Mouse (Mus musculus) brain, embryonic 14.5 days (tissue): Measurements from ENCODE around the gene Lactbl1. TPM values are rescaled to one million over a fixed set of nuclear protein-coding genes. Genes with fewer than 3 reads are reported as not detected.

ENCODE experiments used
- DNase-seq: peaks from one replicate; pipeline ENCODE4 v3.0.0-alpha.2; 2011; ENCODE audit warnings: low read depth
- CTCF ChIP-seq: fragments of 200-500 bp; IDR thresholded peaks from 2 replicates; pipeline ENCODE4 v1.5.1; 2012; ENCODE audit warnings: inconsistent platforms, mild to moderate bottlenecking, moderate library complexity, borderline replicate concordance; ENCODE audit not compliant: insufficient read depth, insufficient read length; ENCODE audit errors: extremely low read depth
- POLR2A ChIP-seq: fragments of 200-500 bp; IDR thresholded peaks from 2 replicates; pipeline ENCODE4 v1.6.1; 2012; ENCODE audit warnings: mild to moderate bottlenecking, inconsistent platforms, borderline replicate concordance; ENCODE audit not compliant: poor library complexity, insufficient read depth, insufficient read length, severe bottlenecking; ENCODE audit errors: extremely low read depth
- polyA plus RNA-seq: library from polyadenylated mRNA; depleted of rRNA; stranded (reverse); fragments of >200 nt; gene quantifications from 2 replicates; pipeline ENCODE4 v1.2.3, GENCODE M21; 2012

Gene Lactbl1
- polyA plus RNA-seq, 1 experiment, result 0.08 TPM

DNA sequence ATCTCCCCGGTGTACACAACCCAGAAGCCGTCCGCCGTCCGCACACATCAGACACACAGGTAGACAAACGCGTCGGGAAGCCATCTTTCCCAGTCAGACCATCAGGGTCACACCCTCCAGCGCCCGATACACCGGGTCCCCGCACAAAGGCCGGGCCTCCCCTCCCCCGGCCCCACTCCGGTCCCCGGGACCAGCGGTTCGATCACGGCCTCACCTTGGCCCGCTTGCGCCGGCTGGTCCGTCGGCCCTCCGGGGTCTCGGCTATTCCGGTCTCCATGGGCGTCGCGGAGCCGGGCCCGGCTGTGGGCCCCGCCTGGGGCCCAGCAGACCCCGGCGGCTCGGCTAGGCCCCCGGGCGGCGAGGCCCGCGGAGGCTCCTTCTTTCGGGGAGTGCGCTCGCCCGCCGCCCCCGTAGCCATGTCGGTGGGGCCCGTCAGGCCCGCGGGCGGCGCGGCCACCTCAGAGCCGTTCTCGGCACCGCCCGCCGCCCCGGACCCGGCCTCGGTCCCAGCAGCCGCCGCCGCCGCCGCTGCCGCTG, 20.3 kb upstream of the Lactbl1 start:
- peak; percentile 64 for DNase-seq
- TF ChIP-seq CTCF (no peak), POLR2A (0 out of 2 replicates have a peak, but pooled peaks have one; percentile 9)

DNA sequence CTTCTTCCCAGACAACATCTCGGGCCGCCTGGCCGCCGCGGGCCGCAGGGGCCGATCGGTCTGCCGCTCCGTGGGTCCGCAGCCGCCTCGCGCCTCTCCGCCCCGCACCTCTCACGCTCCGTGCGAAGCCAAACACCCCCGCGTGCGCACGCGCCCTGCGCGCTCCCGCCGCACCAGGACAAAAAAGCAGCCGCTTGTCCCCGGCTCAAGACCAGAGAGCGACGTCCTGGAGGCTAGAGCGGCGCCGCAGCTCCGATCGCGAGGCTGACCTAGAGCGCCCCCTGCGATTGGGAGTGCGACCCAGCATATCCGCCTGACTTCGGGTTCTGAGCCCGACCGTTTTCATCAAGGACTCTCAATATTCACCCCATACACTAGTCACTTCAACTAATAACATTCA, 19.9 kb upstream of the Lactbl1 start, which contains the start of gene Kdm1a:
Kdm1a (minus strand) TSS at position 156 of the 400 bp plus-strand sequence.
- TF ChIP-seq POLR2A (peak; percentile 98), CTCF (peak; percentile 96)
- peak; percentile 99 for DNase-seq

DNA sequence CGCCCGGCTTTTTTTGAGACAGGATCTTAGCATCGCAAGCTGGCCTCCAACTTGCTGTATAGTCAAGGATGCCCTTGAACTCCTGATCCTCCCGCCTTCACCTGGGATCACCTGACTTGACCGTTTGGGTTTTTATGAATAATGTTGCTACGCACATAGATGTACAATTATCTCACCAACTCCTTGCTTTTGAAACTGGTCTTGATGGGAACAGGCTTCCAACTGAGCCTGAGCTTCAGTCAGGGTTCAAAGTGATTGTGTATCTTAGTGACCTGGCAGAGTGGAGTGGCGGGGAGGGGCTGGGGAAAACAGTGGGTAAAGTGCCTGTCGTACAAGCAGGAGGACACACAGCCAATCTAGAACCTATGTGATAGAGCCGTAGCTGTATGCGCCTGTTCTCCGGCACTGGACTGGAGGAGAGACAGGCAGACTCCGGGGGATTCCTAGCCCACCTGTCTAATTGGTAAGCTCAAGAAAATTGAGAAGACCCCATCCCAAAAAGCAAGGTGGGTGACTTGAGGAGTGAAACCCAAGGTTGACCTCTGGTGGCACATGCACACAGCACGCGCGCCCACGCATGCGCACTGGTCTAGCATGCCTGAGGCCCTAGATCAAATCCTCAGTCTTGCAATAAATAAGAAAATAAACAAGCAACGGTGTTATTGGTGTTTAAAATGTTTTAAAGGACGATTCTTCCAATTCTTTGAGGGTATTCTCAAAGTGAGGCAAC, 16.5 kb upstream of the Lactbl1 start:
- TF ChIP-seq POLR2A, result no peak
- TF ChIP-seq CTCF, result no peak
- no peak for DNase-seq

DNA sequence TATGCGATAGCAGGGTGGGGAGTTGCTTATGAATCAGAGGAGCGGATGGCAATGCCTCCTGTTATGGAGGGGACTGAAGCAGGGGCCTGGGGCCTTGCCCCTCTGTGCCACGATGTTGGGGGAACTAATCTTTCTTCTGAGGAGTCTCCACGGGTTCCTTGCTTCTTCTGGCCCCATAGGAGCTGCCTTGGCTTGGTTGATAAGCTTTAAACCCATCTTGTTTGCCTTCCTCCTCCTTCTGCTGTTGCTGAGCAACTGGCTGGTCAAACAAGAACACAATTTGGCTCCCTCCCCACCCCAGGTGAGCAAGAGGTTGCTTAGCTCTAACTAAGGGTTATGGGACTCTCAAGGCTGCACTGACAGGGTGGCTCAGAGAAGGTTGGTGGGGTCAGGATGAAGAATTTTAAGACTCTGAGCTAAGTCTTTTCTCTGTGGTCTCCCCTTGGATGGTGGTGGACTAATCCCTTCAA, 12.0 kb upstream of the Lactbl1 start, which contains the start of gene Tex46:
Tex46 (plus strand) TSS at position 51 of the 470 bp plus-strand sequence.
- no peak for DNase-seq
- TF ChIP-seq POLR2A (no peak), CTCF (no peak)

DNA sequence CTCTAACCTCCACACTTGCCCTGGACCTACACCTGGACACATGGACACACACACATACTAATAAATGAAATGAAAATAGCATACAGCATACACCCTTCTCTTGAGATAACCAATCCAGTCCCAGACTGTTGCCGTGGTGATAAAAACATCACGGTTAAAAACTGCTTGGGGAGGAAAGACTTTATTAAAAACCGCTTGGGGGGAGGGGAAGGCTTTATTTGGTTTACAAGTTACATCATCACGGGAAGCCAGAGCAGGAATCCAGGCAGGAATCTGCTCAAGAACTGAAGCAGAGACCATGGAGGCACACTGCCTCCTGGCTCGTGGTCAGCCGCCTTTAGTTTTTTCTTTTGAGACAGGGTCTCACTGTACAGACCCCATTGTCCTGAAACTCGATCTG, 8.8 kb upstream of the Lactbl1 start:
- TF ChIP-seq CTCF (no peak), POLR2A (no peak)
- no peak for DNase-seq

DNA sequence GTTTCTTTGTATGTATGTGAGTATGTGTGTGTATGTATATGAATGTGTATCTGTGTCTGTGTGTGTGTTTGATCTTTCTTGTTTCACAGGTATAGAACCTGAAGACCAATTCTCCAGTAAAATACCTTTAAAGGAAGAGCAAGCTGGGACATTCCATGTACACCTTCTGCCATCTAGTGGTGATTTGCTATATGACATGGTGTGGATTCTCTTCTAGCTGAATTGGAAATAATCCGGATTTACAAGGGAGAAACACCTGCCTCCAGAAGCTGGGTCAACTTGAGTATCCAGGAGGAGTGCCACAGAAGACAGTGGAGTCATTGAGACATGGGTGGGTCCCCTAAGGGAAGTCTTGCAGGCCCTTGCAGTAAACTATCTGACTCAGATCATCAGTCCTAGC, 1.1 kb upstream of the Lactbl1 start:
- peak; percentile 85 for DNase-seq
- TF ChIP-seq CTCF (peak; percentile 60), POLR2A (no peak)

DNA sequence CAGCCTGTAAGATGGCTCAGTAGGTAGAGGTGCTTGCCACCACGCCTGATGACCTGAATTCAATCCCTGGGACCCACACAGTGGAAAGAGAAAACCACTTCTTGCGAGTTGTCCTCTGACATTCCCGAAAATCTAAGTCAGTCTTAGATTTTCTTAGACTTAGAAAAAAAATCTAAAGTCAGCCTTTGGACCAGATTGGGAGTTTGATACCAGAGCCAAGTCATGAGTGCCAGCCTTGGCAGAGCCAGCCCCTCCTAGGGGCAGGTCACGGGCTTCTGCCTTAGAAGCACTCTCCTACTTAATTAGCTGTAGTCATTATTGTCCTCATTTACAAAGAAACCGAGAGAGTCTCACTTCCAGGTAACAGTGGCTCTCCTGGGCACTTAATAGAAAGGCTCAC, 465 bp upstream of the Lactbl1 start:
- DNase-seq, result no peak

DNA sequence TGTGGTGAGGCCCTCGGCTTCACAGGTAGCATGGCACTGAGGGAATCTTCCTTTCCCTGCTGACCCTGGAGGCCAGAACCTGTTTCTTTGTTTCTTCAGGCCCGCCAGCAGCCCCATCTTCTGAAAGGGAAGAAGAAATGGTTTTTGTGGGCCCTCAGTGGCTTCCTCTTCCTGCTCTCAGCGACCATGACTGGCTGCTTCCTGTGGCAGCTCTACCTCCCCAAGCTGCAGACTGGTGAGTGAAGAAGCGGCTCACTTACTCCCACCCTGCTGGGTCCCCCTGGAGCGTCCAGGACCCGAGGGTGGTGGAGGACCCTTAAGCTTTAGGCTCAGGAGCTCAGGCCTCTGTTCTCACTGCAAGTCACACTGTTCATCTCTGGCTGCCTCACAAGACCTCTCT, 4.2 kb downstream of the Lactbl1 start:
- TF ChIP-seq POLR2A (no peak), CTCF (no peak)

More for the DNA sequence above, 465 bp upstream of the Lactbl1 start:
- TF ChIP-seq POLR2A (no peak), CTCF (no peak)

DNA sequence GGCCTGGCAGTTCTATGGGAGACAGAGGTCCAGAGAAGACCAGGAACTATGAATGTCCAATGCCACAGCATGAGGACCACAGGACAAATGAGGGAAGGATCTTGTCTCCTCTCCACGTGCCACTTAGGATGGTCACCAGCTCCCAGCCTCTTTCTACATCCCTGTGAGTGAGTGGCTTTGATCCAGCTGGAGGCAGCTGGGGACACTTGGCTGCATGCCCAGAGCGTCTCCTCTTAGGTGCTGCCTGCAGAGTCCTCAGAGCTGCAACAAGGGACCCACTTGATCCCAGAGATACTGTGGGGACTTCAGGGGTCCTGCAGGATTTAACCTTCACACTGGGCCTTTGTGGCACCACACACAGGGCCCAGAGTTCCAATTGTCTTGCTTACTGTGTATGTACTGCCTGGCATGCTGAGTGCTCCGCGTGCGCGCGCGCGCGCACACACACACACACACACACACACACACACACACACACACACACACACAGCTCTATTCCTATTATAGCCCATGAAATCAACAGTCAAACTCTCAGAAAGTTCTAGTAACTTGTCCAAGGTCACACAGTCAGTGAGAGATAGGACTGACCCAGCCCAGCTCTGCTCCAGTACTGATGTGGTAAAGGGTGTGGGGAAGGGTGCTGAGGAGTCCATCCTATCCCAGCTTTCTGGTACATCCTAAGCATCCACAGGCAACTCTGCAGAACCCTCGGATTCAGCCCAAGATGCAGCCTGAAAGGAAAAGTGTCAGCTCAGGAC, 9.0 kb downstream of the Lactbl1 start:
- DNase-seq, result peak; percentile 79
- no peak for TF ChIP-seq POLR2A
- TF ChIP-seq CTCF, result no peak

More for the DNA sequence above, 4.2 kb downstream of the Lactbl1 start:
- no peak for DNase-seq

DNA sequence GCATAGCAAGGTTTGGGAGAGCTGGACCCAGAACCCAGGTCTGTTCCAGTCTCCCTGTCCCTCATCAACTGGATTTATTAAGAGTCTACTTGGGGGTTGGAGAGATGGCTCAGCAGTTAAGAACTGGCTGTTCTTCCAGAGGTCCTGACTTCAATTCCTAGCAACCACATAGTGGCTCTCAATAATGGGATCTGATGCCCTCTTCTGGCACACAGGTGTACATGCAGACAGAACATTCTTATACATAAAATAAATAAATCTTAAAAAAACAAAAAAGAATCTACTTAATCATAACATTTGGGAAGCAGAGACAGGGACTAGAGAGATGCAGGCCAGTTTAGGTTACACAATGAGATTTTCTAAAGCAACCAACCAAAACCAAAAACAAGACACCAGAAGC, 13.6 kb downstream of the Lactbl1 start:
- DNase-seq, result peak; percentile 15
- TF ChIP-seq CTCF, result no peak
- no peak for TF ChIP-seq POLR2A

DNA sequence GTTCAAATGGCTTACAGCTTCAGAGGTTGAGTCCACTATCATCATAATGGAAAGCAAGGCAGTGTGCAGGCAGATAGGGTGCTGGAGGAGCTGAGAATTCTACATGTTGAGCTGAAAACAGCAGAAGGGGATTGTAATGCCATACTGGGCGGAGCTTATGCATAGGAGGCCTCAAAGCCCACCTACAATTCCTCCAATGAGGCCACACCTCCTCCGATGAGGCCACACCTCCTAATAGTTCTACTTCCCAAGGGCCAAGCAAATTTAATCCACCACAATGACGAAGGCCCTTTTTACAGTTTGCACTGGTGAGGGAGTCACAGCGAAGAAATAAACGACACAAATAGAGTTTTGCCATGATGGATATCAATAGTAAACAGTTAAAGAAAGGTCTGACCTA, 14.1 kb downstream of the Lactbl1 start:
- no peak for DNase-seq
- TF ChIP-seq CTCF, result no peak

DNA sequence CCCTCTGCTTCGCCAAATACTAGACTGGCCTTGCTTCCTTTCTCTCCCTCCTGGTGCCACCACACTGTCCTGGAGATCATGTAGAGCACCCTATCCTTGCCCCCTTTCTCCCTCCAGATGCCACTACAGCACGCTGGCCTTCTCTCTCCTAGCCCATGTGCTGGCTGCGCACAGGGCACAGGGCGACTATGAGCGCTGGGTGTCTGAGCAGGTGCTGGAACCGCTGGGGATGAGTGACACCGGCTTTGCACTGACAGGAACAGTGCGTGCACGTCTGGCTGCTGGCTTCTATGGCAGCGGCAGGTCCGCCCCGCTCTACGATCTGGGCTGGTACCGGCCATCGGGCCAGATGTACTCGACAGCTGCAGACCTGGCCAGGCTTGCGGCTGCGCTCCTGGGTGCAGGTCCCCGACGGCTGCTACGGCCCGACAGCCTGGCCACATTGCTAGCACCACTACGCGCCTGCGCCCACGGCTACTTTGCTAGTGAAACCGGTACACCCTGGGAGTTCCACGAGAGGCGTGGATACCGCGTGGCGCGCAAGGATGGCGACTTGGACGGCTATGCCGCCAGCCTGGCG, 14.7 kb downstream of the Lactbl1 start:
- TF ChIP-seq POLR2A (no peak), CTCF (no peak)
- no peak for DNase-seq
